Mouse (Mus musculus): Measurements from ENCODE around the gene Strn.
"Not testable (repeated sequence)": the region's sequence is repeated elsewhere in the genome, so short reads cannot be mapped to it uniquely, and the experiment has no call there.

Gene Strn

DNA sequence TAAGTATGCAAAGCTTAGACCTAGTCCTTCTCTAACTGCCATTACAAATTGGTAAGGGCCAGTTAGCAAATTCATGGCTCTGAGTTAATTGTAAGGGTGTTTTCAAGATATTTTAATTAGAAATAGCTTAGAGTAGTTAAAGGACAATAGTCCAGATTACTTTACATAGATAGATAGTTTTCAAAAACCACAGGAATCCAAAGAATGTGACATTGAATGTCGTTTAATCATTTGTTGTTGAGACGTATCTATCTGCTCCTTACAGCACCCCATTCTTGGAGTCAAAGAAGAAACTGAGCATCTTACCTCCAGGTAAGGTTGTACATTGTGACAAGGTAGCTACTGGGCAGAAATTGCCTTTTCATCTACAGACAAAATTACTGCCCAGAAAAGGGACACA, 26.7 kb downstream of the Strn start:
- CTCF ChIA-PET = no interaction called here

DNA sequence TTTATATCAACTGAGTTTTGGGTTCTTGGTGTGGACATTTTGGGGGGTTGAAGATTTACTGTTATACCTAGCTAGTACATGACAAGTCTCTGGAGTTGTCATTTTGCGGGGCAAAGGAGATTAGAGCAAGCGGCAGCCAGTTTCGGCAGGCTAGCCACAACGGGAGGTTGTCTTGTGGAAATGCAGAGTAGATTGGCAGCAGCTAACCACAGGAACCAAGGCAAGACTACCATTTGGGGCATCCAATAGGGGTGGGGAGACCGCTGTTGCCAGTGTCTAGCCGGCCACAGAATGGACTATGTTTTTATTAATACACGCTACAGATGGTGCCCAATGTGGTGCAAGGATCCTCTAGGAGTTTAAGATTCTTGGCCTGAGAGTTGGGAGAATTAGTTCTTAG, 28.6 kb downstream of the Strn start:
- CTCF ChIA-PET = no interaction called here

DNA sequence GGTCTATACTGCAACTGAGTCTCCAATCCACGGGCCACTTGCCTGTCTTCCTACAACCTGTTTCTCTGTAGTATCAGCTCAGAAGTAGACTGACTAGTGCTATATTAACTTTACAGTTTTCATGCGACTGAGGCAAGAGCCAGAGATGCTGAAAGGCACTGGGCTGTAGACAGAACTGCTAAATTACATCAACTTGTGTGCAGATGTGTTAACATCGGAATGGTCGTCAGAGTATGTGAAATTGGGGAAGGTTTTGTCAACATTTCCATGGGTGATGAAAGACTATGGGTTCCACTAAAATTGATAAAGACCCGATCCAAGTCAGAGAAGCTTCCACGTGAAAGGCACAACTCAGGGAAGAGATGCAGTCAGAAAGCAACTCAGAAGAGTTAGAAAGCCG, 34.0 kb downstream of the Strn start:
- CTCF ChIA-PET = no interaction called here

DNA sequence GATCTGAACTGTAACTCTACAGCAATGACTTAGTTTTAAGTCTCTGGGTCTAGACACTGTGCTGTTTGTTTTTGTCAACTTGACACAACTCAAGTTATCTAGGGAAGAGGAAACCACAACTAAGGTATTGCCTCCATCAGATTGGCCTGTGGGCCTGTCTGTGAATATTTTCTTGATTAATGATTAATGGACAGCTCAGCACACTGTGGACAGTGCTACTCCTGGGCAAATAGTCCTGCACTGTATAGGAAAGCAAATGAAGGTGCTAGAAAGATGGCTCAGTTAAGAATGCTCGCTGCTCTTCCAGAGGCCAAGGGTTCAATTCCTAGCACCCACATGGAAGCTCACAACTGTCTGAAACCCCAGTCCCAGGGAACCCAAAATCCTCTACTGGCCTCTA, 38.0 kb downstream of the Strn start:
- CTCF ChIA-PET = no interaction called here

DNA sequence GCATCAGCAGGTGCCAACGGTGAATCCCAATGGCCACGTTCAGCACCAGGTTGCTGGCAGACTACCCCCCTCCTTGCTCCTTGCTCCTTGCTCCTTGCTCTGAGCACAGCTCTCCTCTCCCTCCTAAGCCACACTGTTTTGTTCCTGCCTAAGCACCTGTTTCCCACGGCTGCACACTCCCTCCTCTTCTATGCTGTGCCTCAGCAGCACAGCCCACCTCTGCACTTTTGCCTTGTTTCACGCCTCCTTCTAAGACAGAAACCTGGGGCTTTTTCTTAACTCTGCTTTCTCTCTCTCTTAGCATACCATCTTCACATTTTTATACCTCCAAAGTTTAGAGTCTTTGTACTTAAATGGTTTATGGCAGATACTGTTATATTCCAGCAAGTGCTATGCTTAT, 39.5 kb downstream of the Strn start:
- CTCF ChIA-PET = no interaction called here

GRCm38 (mm10) chr17:78696922-78697321, 40.1 kb downstream of the Strn start:
- CTCF ChIA-PET = no interaction called here

DNA sequence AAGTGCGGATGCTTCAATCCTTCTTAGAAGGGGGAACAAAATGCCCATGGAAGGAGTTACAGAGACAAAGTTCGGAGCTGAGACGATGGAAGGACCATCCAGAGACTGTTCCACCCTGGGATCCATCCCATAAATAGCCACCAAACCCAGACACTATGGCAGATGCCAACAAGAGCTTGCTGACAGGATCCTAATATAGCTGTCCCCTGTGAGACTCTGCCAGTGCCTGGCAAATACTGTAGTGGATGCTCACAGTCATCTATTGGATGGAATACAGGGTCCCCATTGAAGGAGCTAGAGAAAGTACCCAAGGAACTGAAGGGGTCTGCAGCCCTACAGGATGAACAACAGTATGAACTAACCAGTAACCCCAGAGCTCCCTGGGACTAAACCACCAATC, 47.8 kb downstream of the Strn start:
- CTCF ChIA-PET = not testable (repeated sequence)

DNA sequence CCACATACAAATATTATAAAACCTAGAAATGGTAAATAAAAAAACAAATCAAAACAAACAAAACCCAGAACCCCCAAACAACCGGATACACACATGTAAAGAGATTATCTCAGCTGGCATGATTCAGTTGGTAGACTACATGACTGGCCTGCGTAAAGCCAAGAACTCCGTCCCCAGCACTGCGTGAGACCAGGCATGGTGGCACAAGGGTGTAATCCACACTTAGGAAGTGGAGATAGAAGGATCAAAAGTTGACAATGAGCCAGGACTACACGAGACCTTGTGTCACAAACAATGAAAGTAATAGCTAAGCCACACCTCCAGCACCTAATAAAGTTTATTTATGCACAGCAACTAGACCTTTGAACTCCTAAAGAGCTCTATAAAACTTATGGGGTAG, 49.0 kb downstream of the Strn start:
- CTCF ChIA-PET = no interaction called here

DNA sequence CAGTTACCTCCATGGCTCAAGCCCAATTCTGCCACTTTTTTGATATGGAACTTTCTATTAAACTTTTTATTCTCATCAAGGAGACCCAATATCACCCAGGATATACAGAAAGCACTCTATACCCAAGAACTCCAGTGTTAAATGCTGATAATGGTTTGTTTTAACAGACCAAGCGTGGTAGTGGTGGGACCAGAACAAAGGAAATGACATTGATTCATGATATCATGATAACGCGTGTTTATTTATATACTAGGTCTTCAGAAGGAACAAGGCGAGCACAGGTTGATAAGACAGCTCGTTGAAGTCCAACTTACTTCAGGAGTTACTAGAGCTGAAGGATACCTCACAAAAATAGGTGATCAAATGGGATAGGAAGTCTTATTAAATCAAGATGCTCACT, 52.0 kb downstream of the Strn start:
- CTCF ChIA-PET = no interaction called here

GRCm38 (mm10) chr17:78682351-78682750, 54.6 kb downstream of the Strn start:
- CTCF ChIA-PET = no interaction called here

- CTCF ChIA-PET = no interaction called here
These were observed 57.5 kb downstream of the Strn start for GRCm38 (mm10) chr17:78679503-78679902.

DNA sequence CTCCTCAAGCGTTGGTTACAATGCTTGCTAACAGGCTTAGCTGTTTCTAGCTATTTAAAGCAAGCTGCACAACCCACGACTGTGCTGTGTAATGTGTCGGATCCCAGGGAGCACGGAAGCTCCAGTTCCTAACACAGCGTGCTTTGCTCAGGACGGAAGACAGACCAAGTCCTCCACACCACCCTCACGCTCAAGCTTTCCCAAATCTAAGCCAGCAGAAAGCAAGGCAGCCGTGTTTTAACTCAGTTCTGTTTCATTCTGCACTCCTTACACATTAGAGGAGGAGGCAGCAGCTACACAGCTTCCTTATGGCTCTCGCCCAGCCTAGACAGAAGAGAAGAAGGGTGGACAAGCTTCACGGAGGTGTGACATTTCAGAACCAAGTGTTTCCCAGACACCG, 60.2 kb downstream of the Strn start:
- CTCF ChIA-PET = no interaction called here

DNA sequence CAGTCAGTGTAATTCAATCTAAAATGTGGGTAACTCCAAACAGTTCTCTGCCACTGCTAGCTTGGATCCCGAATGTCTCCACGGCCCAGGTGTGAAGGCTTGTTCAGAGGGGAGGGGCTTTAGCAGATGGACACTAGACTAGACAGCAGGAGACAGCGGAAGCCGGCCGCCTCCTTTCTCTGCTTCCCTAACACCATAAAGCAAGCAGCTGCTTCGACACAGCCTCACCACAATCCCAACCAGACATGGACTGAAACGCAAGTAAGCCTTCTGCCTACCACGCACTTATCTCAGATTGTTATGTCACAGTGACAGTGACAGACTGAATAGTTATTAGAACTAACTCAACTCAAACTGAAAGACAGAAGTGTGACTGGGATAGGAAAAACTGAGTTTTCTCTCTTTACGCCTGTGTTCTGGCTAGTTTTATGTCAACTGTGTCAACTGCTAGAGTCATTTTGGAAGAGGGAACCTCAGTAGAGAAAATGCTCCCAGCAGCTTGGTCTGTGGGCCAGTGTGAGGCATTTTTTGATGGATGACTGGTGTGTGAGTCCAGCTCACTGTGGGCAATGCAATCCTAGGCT, 71.9 kb downstream of the Strn start:
- CTCF ChIA-PET = no interaction called here

- CTCF ChIA-PET = no interaction called here
These were observed 82.2 kb downstream of the Strn start for GRCm38 (mm10) chr17:78654841-78655240.

DNA sequence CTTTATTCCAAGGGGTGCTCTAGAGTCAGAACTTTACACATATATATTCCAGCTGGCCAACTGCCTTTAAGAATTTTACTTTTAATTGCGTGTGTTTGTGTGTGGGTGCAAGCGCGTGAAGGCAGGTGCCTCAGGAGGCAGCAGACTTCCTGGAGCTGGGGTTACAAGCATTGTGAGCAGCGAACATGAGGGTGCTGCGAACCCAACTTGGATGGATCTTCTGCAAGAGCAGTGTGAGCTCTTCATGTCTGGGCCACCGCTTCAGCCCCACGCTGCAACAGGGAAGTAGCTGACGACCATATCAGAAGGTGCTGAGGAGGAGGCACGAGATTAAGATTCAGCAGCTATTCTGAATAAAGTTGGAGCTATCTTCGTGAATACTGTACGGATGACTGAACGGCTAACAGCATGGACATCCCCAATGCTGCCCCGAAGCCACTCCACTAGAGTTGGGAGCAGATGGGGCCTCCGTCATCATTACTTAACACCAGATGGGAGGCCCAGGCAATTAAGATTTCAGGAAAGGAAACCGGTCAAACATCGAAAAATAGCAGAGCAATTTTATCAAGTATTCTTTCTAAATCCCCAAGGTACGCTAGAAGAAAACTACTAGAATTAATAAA, 93.0 kb downstream of the Strn start:
- CTCF ChIA-PET = interaction anchor here (0.6 kb wide), 1 partner anchor 686 kb away, joined by 5 read pairs; no protein-coding TSS in a partner anchor

GRCm38 (mm10) chr17:78642259-78642658, 94.7 kb downstream of the Strn start:
- CTCF ChIA-PET = no interaction called here

DNA sequence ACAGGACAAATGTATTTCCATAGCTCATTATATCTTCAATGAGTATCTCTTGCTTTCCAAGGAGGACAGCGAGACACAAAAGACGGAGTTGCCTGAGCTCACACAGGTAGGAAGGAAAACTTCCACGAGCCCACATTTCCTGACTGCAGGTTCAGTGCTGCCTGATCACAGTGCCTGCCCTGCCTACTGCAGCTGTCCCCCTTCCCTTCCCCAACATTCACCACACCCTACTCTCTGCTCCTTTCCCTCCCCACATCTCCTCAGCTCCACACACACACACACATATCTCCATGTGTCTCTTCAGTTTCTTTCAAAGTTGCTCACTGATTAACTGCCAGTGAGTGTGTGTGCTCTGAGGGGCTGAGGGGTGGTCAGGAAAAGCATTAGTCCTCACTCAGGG, 96.6 kb downstream of the Strn start:
- CTCF ChIA-PET = no interaction called here

DNA sequence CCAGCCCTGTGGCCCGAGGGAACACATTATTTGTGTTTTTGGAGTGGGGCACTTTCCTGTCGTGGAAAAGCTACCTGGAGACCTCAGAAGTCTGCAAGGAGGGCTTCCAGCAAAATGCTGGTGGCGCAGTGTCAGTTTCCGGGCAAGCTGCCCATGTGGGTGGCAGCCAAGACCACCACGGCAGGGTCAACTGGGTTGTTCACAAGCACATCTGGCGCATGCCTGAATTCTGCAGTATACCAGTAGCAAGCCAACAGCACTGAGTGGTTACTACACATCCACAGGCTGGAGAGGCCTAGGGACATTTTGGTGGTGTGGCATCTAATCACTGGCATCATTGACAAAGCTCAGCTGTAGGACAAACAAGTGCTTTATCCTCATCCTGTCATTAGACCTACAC, 97.9 kb downstream of the Strn start:
- CTCF ChIA-PET = no interaction called here

DNA sequence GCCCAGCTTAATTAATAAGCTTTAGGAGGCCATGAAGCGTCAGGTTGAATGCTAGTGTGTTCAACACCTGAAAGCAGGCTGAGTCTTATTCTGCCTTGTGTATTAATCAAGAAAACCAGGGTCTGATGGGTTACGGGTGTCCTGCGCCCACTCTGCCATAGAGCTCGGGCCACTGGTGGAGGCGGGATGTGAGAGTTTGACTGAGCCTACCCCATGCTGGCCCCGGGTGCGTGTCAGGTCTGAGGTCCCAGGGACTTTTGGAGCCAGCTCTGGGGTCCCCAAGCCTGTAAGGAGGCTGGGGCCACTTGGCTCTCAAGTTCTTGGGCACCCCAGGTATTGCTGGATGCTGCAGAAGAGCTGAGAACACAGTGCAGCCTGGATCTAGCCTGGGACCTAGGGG, 99.9 kb downstream of the Strn start:
- CTCF ChIA-PET = no interaction called here

DNA sequence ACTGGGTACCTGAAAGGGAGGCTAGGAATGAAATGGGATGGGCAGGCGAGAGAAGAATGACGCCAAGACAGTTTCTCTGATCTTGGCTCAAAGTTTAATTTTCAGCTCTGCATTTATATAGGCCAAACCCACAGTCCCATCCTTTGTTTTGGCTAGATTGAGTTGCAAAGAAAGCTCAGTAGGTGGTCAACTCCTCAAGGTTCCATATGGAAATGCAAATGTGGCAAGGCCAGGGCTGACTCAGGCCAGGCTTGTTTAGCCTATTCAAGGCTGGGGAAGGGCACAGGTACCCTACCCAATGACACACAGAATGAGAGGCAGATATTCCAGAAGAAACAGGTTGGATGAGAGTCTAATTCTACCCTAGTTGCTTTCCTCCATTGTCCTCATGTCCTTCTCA, 101.4 kb downstream of the Strn start:
- CTCF ChIA-PET = no interaction called here

DNA sequence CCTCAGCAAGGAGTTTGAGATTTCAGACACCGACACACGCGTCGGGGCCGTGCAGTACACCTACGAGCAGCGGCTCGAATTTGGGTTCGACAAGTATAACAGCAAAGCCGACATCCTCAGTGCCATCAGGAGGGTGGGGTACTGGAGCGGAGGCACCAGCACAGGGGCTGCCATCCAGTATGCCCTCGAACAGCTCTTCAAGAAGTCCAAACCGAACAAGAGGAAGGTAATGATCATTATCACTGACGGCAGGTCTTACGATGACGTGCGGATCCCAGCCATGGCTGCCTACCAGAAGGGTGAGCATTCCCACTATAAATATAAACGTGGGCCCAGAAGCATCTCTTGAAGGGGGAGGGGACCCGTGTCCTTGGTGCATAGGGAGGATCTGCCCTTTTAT, 112.1 kb downstream of the Strn start:
- CTCF ChIA-PET = no interaction called here

DNA sequence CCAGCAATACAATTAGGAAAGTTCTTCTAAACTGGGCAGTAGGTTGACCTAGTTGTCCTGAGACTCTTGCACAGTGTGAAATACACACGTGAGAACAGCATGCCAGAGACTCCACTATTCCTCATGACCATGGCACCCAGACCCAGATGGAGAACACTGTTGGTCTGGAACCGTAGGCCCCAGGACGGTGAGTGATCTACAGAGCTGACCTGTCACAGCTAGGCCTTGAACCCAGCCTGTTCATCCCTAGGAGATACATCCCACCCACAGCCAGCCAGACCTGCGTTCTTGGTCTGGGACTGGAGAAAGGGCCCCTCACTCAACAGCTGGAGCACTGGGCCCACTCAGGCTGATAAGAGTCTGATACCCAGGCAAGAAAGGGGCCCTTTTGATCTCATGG, 115.1 kb downstream of the Strn start:
- CTCF ChIA-PET = no interaction called here

DNA sequence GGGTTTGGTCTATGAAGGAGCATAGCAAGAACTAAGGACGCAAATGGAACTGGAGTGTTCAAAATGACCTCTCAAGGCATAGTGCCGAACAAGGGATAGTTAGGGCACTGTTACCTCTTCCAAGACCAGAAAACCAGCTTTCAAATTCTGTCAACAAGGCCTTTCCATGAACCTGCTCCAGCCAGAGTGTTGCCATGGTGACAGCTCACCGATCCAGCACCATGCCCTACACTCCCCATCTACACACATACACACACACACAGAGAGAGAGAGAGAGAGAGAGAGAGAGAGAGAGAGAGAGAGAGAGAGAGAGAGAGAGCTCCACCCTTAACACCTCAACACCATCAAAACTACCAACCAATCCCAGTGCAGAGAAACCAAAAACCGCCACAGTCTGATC, 116.3 kb downstream of the Strn start:
- CTCF ChIA-PET = interaction anchor here (0.6 kb wide), 1 partner anchor 14 kb away, joined by 6 read pairs; no protein-coding TSS in a partner anchor

- CTCF ChIA-PET = no interaction called here
These were observed 117.0 kb downstream of the Strn start for GRCm38 (mm10) chr17:78619981-78620380.
